Mouse (Mus musculus) neural tube, embryonic 10.5 days (tissue): ENCODE measurements around the gene Rraga.
"Not testable (repeated sequence)": the region's sequence is repeated elsewhere in the genome, so short reads cannot be mapped to it uniquely, and the experiment has no call there.

ENCODE experiments used
- DNase-seq: peaks from one replicate; pipeline ENCODE4 v3.0.0-alpha.2; 2017; ENCODE audit warnings: low spot score; ENCODE audit errors: extremely low spot score

Rraga gene

DNA sequence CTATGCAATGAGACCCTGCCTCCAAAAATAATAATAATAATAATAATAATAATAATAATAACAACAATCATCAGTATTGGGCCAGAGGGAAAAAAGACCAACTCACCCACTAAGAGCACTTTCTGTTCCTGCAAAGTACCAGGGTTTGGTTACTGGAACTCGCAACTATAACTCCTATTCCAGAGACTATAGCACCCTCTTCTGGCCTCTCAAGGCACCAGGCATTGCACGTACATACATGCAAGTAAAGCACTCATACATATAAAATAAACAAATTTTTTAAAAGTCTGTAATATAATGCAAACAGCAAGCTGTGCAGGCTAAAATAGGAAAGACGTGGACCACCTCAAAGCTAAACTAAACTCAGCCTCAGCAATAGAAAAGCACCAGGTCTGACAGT is 12.8 kb downstream of the Rraga start:
- no peak for DNase-seq

- no peak for DNase-seq
These were observed 15.8 kb downstream of the Rraga start for GRCm38 (mm10) chr4:86591304-86591703.

GRCm38 (mm10) chr4:86611524-86612288 is 36.2 kb downstream of the Rraga start, which contains the start of gene Haus6:
TSS of gene Haus6 (minus strand) at chr4:86612055.
- DNase-seq: peak; percentile 88

- DNase-seq: no peak
These were observed 36.8 kb downstream of the Rraga start for GRCm38 (mm10) chr4:86612289-86612620.

DNA sequence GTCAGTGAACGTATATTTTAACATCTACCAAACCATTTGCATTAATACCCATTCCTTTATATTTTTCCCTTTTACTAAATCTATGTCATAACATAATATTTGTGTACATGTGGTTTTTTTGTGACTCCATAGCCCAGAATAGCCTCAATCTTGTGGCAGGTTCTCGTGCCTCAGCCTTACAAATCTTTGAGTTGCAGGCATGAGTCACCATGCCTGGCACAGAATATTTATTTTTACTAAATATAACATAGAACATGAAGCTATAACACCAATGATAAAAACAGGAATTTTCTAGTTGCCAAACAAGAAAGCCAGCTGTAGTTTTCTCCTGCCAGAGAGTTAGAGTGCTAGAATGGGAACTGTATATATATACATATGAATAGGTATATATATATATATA is 45.0 kb downstream of the Rraga start:
- DNase-seq: no peak

- no peak for DNase-seq
These were observed 46.6 kb downstream of the Rraga start for GRCm38 (mm10) chr4:86622116-86622515.

- not testable (repeated sequence) for DNase-seq
These were observed 47.1 kb downstream of the Rraga start for GRCm38 (mm10) chr4:86622532-86622931.

DNA sequence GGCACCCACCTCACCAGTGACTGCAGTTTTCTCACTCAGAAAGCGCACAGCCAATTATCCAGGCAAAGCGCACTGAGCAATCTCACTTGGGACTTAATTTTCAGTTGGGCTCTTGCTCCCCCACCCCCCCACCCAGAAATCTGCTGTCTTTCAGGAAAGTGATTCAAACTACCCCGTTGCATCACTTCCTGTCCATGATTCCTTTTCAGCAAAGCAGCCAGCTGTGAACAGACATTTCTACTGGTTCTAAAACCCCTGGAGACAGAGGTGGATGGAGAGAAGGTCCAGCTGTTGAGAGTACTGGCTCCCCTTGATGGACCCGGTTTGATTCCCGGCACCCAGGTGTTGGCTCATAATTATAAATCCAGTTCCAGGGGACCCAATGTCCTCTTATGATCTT is 50.0 kb downstream of the Rraga start:
- DNase-seq: no peak

- DNase-seq: not testable (repeated sequence)
These were observed 51.0 kb downstream of the Rraga start for GRCm38 (mm10) chr4:86626496-86626895.
